ENCODE assay signal across 10 mouse cellular contexts in the genomic region with DNA sequence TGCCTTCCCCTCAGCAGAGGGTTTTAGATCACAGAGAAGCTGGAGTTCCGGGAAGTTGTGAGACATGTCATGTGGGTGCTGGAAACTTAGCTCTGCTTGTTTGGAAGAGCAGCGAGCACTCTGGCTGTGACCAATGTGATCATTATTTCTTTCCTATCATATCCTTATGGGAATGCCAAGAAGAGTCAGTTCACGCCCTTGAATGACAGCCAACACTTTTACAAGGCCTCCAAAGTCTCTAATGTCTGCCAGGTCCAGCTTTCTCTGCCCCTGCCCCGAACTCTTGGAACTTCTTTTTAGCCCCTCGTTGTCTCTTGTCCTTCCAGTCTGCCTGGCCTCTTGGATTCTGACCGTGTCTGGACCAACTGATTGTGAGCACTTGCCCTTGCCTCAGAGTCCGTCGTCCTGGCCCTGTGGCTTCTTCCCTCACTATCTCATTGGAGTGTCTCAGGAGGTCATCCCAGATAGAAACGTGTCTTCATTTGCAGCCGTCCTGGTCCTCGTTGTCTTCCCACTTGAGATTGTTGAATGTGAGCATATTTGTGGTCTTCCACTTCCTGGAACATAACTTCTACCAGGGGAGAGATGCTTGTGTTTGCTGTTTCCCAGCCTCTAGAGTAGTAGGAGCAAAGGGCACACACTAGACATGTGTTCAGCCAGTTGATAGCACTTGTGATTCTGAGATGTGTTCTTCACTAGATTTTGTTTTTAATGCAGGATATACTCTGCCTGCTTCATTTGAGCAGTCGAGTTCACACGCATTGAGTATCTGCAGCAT.
DNase-seq lines count a peak whose midpoint lies in the region; ATAC-seq lines count a peak whose summit lies in the region.
"Had no signal": no experiment of that assay in that cellular context is flagged by ENCODE, and none has a peak within 500 bp of the region (broad histone marks: within the 10 kb centered on the region; RNA-seq: fewer than 3 reads in every experiment).

No protein-coding gene starts in this region.

- no peak for ATAC-seq in heart, embryonic 12.5 days (ENCODE audit: insufficient number of reproducible peaks, low FRiP score)
- ATAC-seq in common myeloid progenitor, adult 5-6 weeks (replicated peaks; ENCODE audit: low read depth, poor library complexity, severe bottlenecking): 0 out of 2 replicates have a peak, but pooled peaks have one; percentile 33
- ATAC-seq in liver, embryonic 11.5 days (replicated peaks; ENCODE audit: low FRiP score): no peak

- H3K36me3 ChIP-seq in heart, embryonic 12.5 days: peaks cover 3% of the 10 kb centered on the region; the same call in 1 of the 2 replicates
- H3K36me3 ChIP-seq in liver, embryonic 11.5 days (ENCODE audit: control insufficient read depth, insufficient read depth, low read length): no peaks in the 10 kb centered on the region; the same call in 1 of the 2 replicates

- H3K27ac ChIP-seq in heart, embryonic 12.5 days (ENCODE audit: poor library complexity, severe bottlenecking): no peak overlapping the region; the same call in 1 of the 2 replicates
- peak overlapping the region; percentile 41 for H3K27ac ChIP-seq in liver, embryonic 11.5 days (ENCODE audit: low read depth, low read length)
- H3K27ac ChIP-seq: embryonic facial prominence, embryonic 12.5 days had no signal

- H3K27me3 ChIP-seq in heart, embryonic 12.5 days (replicated peaks): no peaks in the 10 kb centered on the region
- H3K27me3 ChIP-seq in liver, embryonic 11.5 days (replicated peaks; ENCODE audit: control insufficient read depth, insufficient read depth, low read length): no peaks in the 10 kb centered on the region
- H3K27me3 ChIP-seq: embryonic facial prominence, embryonic 12.5 days had no signal

- DNase-seq in heart, adult 8-10 months (ENCODE audit: low spot score): peak; percentile 27
- DNase-seq in 3134 (ENCODE audit: extremely low read depth, insufficient read length, low spot score): peak; percentile 9
- no peak for DNase-seq in liver, embryonic 11.5 days (ENCODE audit: low spot score)
- no peak for DNase-seq in embryo, embryonic 9.5 days (ENCODE audit: extremely low spot score)
- no peak for DNase-seq in frontal cortex, postnatal 25 days (ENCODE audit: low spot score in 2 of 2)
- no peak for DNase-seq in cerebellum, adult 18-20 months

- no peaks in the 10 kb centered on the region for H3K9me3 ChIP-seq in heart, embryonic 12.5 days (replicated peaks)
- H3K9me3 ChIP-seq in liver, embryonic 11.5 days (ENCODE audit: control insufficient read depth, low read length): no peaks in the 10 kb centered on the region
- H3K9me3 ChIP-seq: embryonic facial prominence, embryonic 12.5 days; G1E had no signal

- H3K9ac ChIP-seq in heart, embryonic 12.5 days: no peak overlapping the region
- H3K9ac ChIP-seq in liver, embryonic 11.5 days (ENCODE audit: low read depth, low read length): no peak overlapping the region
- H3K9ac ChIP-seq: embryonic facial prominence, embryonic 12.5 days had no signal

- peaks cover 84% of the 10 kb centered on the region for H3K4me1 ChIP-seq in heart, embryonic 12.5 days (replicated peaks)
- H3K4me1 ChIP-seq in liver, embryonic 11.5 days (replicated peaks; ENCODE audit: control insufficient read depth, insufficient read depth, low read length): peaks cover 72% of the 10 kb centered on the region

- H3K4me2 ChIP-seq in heart, embryonic 12.5 days: no peak overlapping the region
- peak overlapping the region; percentile 42 for H3K4me2 ChIP-seq in liver, embryonic 11.5 days
- H3K4me2 ChIP-seq: embryonic facial prominence, embryonic 12.5 days had no signal

- 29% methylated on average over 13 of the region's 13 CpGs for WGBS in heart, embryonic 12.5 days
- WGBS in liver, embryonic 11.5 days: 34% methylated on average over 13 of the region's 13 CpGs

- no peak overlapping the region for H3K4me3 ChIP-seq in heart, embryonic 12.5 days
- no peak overlapping the region for H3K4me3 ChIP-seq in liver, embryonic 11.5 days (ENCODE audit: low read depth, low read length)
- H3K4me3 ChIP-seq: embryonic facial prominence, embryonic 12.5 days had no signal

Comparison
In these comparisons a context has a peak if more than half of its experiments do, and no peak if none do; other contexts are left out.
1. DNase-seq: peak in heart, adult 8-10 months (single experiment) and 3134 (single experiment); none in liver, embryonic 11.5 days (single experiment), embryo, embryonic 9.5 days (single experiment), frontal cortex, postnatal 25 days (0 of 2) and cerebellum, adult 18-20 months (0 of 2).